Mouse (Mus musculus) kidney, adult 2 months (tissue): Measurements from ENCODE around the gene Bcas2.

ENCODE experiments used
- CTCF ChIP-seq: fragments of 200-500 bp; conservative IDR thresholded peaks from 2 replicates; pipeline ENCODE4 v1.5.1; 2011; ENCODE audit warnings: low read depth, mild to moderate bottlenecking, control low read depth, low read length, moderate library complexity, mixed read lengths; ENCODE audit not compliant: insufficient read depth, insufficient read length
- POLR2A ChIP-seq: fragments of 200-500 bp; IDR thresholded peaks from one replicate; pipeline ENCODE4 v1.6.1; 2011; ENCODE audit warnings: low read depth, low read length, control low read depth

- no peak for TF ChIP-seq CTCF
- peak; percentile 95 for TF ChIP-seq POLR2A
Measured at GRCm38 (mm10) chr3:103171505-103172267, at the start of gene Bcas2.
